Mouse (Mus musculus): Measurements from ENCODE around the gene Gfra1.

Gfra1 gene

GRCm38 (mm10) chr19:58393121-58393520 lies 62.6 kb downstream of the Gfra1 start:
- no peak for DNase-seq (ENCODE audit: low spot score)

DNA sequence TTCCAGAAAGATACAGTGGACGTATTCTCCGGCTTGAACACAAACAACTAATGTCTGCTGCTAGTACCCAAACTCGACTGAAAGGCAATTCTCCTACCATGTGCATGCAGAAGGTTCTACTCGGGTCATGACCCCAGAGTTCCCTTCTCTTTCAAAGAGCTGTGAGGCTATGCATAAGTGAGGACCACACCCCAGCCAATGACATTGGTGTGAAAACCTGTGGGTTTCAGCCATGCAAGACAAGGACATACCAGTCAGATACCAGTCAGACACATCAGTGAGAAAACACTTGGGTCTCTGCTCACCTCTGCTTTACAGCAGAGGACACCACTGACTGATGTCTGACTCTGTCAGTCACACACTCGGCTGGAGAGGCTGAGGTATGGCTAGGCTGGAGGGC lies 63.9 kb downstream of the Gfra1 start:
- DNase-seq (ENCODE audit: low spot score): no peak

DNA sequence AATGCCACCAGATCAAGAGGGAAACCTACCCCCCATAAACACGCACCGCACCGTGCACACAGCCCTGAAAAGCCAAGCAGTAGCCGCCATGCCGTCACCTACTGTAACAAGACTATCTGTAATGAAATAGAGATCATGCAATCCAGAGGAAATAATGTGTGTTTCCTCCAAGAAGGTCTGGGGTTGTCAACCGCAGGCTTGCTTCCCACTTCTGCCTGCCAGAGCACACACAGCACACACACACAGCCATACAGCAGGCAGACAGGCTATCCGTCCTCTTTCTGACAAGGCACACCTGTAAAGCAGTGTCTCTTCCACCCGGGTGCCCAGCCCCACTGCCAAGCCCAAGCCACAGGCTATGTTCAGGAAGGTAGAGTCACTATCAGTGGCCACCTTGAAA lies 66.2 kb downstream of the Gfra1 start:
- no peak for DNase-seq (ENCODE audit: low spot score)

GRCm38 (mm10) chr19:58388851-58389447 lies 66.8 kb downstream of the Gfra1 start:
- peak; percentile 57 for DNase-seq (ENCODE audit: low spot score)

GRCm38 (mm10) chr19:58383273-58383672 lies 72.4 kb downstream of the Gfra1 start:
- DNase-seq (ENCODE audit: low spot score): no peak

DNA sequence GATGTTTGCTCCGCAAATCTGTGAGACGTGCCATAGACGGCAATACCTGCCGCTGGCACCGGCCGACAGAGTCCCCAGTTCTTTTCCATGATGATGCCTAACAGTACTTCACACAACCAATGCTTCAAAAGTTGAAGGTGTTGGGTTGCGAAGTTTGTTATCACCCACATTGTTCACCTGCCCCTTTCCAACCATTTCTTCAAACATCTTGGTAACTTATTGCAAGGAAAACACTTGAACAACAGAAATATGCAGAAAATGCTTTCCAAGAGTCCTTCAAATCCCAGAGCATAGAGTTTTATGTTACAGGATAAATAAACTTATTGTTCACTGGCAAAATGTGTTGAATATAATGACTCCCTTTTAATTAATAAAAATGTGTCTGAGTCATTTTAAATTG lies 73.2 kb downstream of the Gfra1 start:
- DNase-seq (ENCODE audit: low spot score): no peak

GRCm38 (mm10) chr19:58377969-58378368 lies 77.7 kb downstream of the Gfra1 start:
- no peak for DNase-seq (ENCODE audit: low spot score)

DNA sequence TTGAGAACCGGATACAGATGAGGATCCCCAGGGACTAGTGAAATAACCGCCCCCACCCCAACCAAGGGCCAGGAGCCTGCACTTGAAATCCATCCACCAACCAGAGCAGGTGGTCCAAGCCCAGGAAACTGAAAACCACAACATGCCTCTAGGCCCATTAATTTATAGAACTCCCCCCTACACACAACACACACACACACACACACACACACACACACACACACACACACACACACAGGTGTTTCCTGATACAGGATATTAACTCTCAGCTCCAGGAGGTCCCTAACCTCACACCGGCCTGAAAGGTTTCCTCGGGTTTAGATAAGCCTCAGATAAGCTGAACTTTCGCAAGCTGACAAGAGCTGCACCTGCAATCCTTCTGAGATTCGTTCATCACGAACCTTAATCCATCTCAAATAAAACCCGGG lies 79.0 kb downstream of the Gfra1 start:
- DNase-seq (ENCODE audit: low spot score): no peak

- DNase-seq (ENCODE audit: low spot score): no peak
Measured at GRCm38 (mm10) chr19:58374648-58375047, 81.1 kb downstream of the Gfra1 start.

- no peak for DNase-seq (ENCODE audit: low spot score)
Measured at GRCm38 (mm10) chr19:58374155-58374554, 81.6 kb downstream of the Gfra1 start.

DNA sequence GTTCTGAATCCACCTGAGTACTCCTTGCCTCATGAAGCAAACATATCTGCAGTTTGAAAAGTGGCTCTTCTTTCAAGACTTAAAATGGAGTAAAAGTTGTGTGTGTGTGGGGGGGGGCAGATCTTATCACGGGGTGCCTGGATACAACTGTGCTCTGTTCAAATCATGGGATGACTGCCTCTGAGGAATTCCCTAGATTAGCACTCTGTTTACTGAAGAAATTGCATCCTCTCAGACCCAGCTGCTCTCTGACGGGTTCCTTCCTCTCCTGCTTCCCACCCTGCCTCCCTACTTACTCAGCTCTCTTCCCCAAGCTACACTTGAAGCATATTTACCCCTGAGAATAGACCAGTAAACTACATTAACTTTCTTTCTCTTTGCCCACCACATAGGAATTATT lies 87.2 kb downstream of the Gfra1 start:
- DNase-seq (ENCODE audit: low spot score): no peak

- peak; percentile 80 for DNase-seq (ENCODE audit: low spot score)
Measured at GRCm38 (mm10) chr19:58364688-58365087, 91.0 kb downstream of the Gfra1 start.

GRCm38 (mm10) chr19:58360982-58361381 lies 94.7 kb downstream of the Gfra1 start:
- DNase-seq (ENCODE audit: low spot score): no peak

GRCm38 (mm10) chr19:58358063-58358462 lies 97.6 kb downstream of the Gfra1 start:
- no peak for DNase-seq (ENCODE audit: low spot score)

DNA sequence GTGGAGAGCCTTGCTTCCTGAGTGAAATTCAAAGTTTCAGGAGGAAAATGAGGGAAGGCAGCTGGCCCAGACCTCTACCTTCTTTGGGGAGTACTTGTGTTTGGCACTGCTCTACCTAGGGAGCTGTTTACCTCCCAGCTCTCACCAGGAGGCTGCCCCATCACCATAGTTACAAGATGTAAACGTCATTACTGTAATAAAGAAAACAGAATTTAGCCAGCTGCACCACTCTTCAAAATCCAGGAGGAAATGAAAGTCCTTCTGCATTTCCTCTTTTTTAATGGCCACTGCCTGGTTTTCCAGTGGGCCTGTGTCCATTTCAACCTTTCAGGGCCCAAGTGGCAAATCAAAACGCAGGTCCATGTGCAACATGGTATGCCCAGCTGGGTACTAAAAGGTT lies 101.8 kb downstream of the Gfra1 start:
- no peak for DNase-seq (ENCODE audit: low spot score)

GRCm38 (mm10) chr19:58353260-58353870 lies 102.3 kb downstream of the Gfra1 start:
- no peak for DNase-seq (ENCODE audit: low spot score)

DNA sequence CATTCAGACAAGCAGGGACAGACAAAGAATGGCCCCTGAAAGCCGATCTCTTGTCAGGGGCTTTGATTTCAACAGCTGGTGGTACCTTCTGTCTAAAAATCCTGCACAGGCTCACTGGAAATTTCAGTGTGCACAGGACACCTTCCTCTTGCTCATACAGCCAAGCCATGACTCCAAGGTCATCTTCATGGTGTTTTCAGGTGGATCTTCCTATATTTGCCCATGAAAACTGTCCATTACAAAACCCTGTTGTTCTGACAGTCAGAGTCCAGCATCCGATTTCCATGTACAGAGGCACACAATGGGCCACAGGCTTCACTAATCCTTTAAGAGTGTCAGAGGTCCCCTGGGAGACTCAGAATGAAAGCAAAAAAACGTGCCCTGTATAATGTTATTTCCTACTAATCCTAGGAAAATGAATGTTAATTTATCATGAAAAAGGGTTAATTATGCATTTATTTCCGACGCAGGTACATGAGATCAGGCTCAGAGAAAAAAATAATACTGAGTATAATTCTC lies 105.8 kb downstream of the Gfra1 start:
- DNase-seq (ENCODE audit: low spot score): peak; percentile 58

GRCm38 (mm10) chr19:58345137-58345536 lies 110.6 kb downstream of the Gfra1 start:
- DNase-seq (ENCODE audit: low spot score): no peak

DNA sequence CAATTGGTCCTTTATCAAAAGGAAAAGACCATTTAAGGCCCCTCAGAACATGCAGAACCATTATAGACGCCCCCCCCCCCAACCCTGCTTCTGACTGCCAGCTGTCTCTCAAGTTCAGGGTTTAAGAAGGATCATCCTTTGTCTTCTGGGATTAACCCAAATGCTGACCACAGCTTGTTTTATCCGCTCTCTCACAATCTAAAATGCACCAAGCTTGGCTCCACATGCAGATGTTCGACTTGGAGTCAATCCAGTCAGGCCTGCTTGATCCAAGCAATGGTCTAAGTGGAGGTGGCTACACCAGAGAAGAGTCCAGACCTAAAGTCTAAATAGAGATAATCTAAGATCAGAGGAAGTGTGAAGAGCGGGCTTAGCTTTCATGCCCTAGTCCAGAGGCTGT lies 114.4 kb downstream of the Gfra1 start:
- DNase-seq (ENCODE audit: low spot score): no peak

- DNase-seq (ENCODE audit: low spot score): no peak
Measured at GRCm38 (mm10) chr19:58340221-58340620, 115.5 kb downstream of the Gfra1 start.

DNA sequence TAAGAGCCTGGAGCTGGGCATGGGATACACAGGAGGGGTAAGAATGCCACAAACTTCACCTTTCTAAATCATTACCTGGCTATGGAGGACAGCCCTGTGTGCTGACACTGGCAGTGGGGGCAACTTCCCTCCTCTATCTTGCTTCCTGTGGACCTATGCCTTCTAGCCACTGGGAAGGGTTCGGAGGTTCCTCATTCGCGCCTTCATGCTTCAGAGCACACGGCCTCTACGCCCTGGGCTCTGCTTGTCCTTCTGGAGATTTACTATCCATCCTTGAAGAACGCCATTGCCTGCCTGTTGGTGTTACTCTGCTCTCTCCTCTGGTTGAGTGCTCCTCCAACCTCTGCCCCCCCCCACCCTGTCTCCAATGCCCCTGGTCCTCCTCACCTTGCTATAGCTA lies 118.9 kb downstream of the Gfra1 start:
- no peak for DNase-seq (ENCODE audit: low spot score)

DNA sequence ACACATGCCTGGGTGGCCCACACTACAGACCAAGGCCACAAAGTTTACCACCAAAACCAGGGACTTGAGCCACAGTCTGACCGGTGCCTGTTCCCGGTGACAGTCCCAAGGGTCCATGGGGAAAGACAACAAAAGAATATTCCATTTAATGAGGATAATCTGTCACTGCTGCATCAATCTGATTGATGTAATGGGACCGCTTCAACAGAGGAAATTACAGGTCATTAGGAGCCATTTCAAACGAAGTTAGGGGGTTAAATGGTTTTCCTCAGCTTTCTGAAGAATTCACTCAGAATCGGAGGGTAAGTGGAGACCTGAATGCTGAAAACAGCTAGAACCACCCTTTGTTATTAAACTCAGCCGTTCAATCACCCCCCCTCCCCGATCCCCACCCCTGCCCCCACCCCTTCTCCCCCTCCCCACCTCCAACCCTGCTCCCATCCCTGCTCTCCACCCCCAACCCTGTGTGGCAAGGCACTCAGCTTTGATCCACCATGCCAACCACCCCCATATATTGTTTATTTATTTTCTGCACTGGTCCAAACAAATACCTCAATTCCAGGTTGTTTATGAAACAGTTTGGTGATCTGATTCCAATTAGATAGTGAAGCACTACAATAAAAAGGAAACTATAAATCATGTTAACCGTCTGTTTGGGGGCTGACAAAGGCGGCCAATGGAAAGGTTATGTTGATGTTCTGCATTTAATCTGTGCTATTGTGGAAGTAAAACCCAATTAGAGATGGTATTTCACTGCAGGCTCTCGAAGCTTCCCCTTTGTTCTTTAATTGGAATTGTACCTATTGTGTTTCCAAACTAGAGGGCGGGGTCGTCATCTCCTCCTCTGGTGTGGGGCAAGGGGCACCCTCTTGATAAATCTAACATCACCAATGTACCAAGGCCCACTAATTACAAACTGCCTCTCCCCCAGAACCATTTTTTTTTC lies 119.9 kb downstream of the Gfra1 start:
- peak; percentile 80 for DNase-seq (ENCODE audit: low spot score)

- DNase-seq (ENCODE audit: low spot score): no peak
Measured at GRCm38 (mm10) chr19:58329305-58329704, 126.4 kb downstream of the Gfra1 start.

Data from retina, embryonic 14.5 days (tissue).